Mouse (Mus musculus): Measurements from ENCODE around the gene Fam161b.

- TF ChIP-seq ZC3H11A (IDR thresholded peaks at IDR 0.05; ENCODE audit: borderline replicate concordance, low read depth, low read length), result no peak
- no peak for TF ChIP-seq ZNF384 (IDR thresholded peaks at IDR 0.05; ENCODE audit: low read depth, low read length)
- no peak for TF ChIP-seq HCFC1 (IDR thresholded peaks at IDR 0.05; ENCODE audit: borderline replicate concordance, insufficient read depth, low read length)
Observed at GRCm38 (mm10) chr12:84297851-84298250, 63.8 kb downstream of the Fam161b start.

Measured in ES-E14 (cell line).